Mouse (Mus musculus): ENCODE data around the gene Crhr2. TPM values are rescaled to one million over a fixed set of nuclear protein-coding genes. Genes with fewer than 3 reads are reported as not detected.

The Crhr2 gene
- total and polyA plus RNA-seq, 3 experiments, result not detected

GRCm38 (mm10) chr6:55043206-55043605, 89.6 kb downstream of the Crhr2 start:
- peaks cover 26 to 55% of the 10 kb centered on the region in 2 experiments for H3K4me1 ChIP-seq (ENCODE audit: control insufficient read depth in 1 of 2, insufficient read depth in 2 of 2)
- H3K4me3 ChIP-seq (replicated peaks in 1 of 3; ENCODE audit: low read depth in 2 of 3, low read length in 2 of 3, poor library complexity in 1 of 3), result no peak overlapping the region
- dilution Hi-C loops (cut with MboI; ENCODE audit: extremely low pct_ligation_motif_present, extremely low pct_unique_long_range_greater_than_20kb, low sequenced_read_pairs), result no loop called here
- no peak for DNase-seq (ENCODE audit: extremely low read depth)
- no peaks in the 10 kb centered on the region for H3K27me3 ChIP-seq (replicated peaks)
- peaks cover 98% of the 10 kb centered on the region for H3K79me2 ChIP-seq (replicated peaks; ENCODE audit: control insufficient read depth, extremely low read depth, insufficient read depth, poor library complexity, severe bottlenecking)
- no peak overlapping the region for H3K4me2 ChIP-seq (ENCODE audit: insufficient read depth, low read depth, poor library complexity, severe bottlenecking)
- H3K9ac ChIP-seq (ENCODE audit: insufficient read depth, low read depth), result no peak overlapping the region
- TF ChIP-seq RAD21 (IDR thresholded peaks at IDR 0.05; ENCODE audit: low read depth, low read length), result no peak
- TF ChIP-seq MAZ (IDR thresholded peaks at IDR 0.05; ENCODE audit: low read depth, low read length), result no peak
- no peak for TF ChIP-seq MAFK (IDR thresholded peaks at IDR 0.05; ENCODE audit: insufficient replicate concordance, low read length)
- TF ChIP-seq POLR2A (IDR thresholded peaks at IDR 0.05; ENCODE audit: low read depth, low read length), result no peak
- no peak for TF ChIP-seq JUN (IDR thresholded peaks at IDR 0.05; ENCODE audit: insufficient read depth, low read depth, low read length)
- TF ChIP-seq MAX (IDR thresholded peaks at IDR 0.05; ENCODE audit: low read length), result no peak
- no peak for TF ChIP-seq NRF1 (IDR thresholded peaks at IDR 0.05; ENCODE audit: low read depth, low read length)
- no peak for TF ChIP-seq CTCF (conservative IDR thresholded peaks at IDR 0.05 in 1 of 2, IDR thresholded peaks at IDR 0.05 in 1 of 2; ENCODE audit: low read depth in 2 of 2, low read length in 2 of 2)
- no peak for TF ChIP-seq HCFC1 (IDR thresholded peaks at IDR 0.05; ENCODE audit: low read depth, low read length)
- TF ChIP-seq MXI1 (IDR thresholded peaks at IDR 0.05; ENCODE audit: low read depth, low read length), result no peak
- no peak for TF ChIP-seq KAT2A (IDR thresholded peaks at IDR 0.05; ENCODE audit: insufficient replicate concordance, low read length)
- TF ChIP-seq NELFE (IDR thresholded peaks at IDR 0.05; ENCODE audit: low read depth, low read length), result no peak
- peaks cover 31 to 67% of the 10 kb centered on the region in 2 experiments for H3K36me3 ChIP-seq (replicated peaks in 1 of 2; ENCODE audit: control insufficient read depth in 1 of 2, insufficient read depth in 1 of 2, low read length in 1 of 2)
- H3K9me3 ChIP-seq (replicated peaks; ENCODE audit: low read length), result no peaks in the 10 kb centered on the region
- in situ Hi-C loops (cut with MboI; ENCODE audit: low pct_ligation_motif_present, low pct_unique_long_range_greater_than_20kb, low sequenced_read_pairs), result no loop called here
- no peak overlapping the region for H3K27ac ChIP-seq (ENCODE audit: insufficient read depth, low read depth)

Other genes starting within 250 kb of the Crhr2 start
- 0.08 and 0.30 TPM in 2 replicates for gene Nod1, start 160.4 kb downstream of the Crhr2 start, total RNA-seq (2012; rRNA removed)
- gene Nod1, start 160.4 kb downstream of the Crhr2 start, total RNA-seq (2014; rRNA removed), result 0.41 and 0.46 TPM in 2 replicates
- 0.29 and 0.40 TPM in 2 replicates for gene Nod1, start 160.4 kb downstream of the Crhr2 start, polyA plus RNA-seq (2012; ENCODE audit: insufficient read length, low read depth)
- gene Ggct, start 140.1 kb downstream of the Crhr2 start, total RNA-seq (2012; rRNA removed), result 9.8 and 12.3 TPM in 2 replicates
- gene Ggct, start 140.1 kb downstream of the Crhr2 start, total RNA-seq (2014; rRNA removed), result 12.0 and 12.7 TPM in 2 replicates
- gene Ggct, start 140.1 kb downstream of the Crhr2 start, polyA plus RNA-seq (2012; ENCODE audit: insufficient read length, low read depth), result 24.5 and 31.8 TPM in 2 replicates
- gene Gars, start 95.0 kb downstream of the Crhr2 start, total RNA-seq (2012; rRNA removed), result 238 and 329 TPM in 2 replicates
- gene Gars, start 95.0 kb downstream of the Crhr2 start, total RNA-seq (2014; rRNA removed), result 432 and 457 TPM in 2 replicates
- gene Gars, start 95.0 kb downstream of the Crhr2 start, polyA plus RNA-seq (2012; ENCODE audit: insufficient read length, low read depth), result 341 and 354 TPM in 2 replicates
- not detected in 2 replicates for gene Inmt, start 42.0 kb upstream of the Crhr2 start, total RNA-seq (2012; rRNA removed)
- gene Inmt, start 42.0 kb upstream of the Crhr2 start, total RNA-seq (2014; rRNA removed), result not detected in 2 replicates
- gene Inmt, start 42.0 kb upstream of the Crhr2 start, polyA plus RNA-seq (2012; ENCODE audit: insufficient read length, low read depth), result not detected in 2 replicates
- gene Mindy4, start 70.4 kb upstream of the Crhr2 start, total RNA-seq (2012; rRNA removed), result not detected in 2 replicates
- gene Mindy4, start 70.4 kb upstream of the Crhr2 start, total RNA-seq (2014; rRNA removed), result not detected in 2 replicates
- gene Mindy4, start 70.4 kb upstream of the Crhr2 start, polyA plus RNA-seq (2012; ENCODE audit: insufficient read length, low read depth), result not detected in 2 replicates
- gene Aqp1, start 203.4 kb upstream of the Crhr2 start, total RNA-seq (2012; rRNA removed), result not detected in 2 replicates
- not detected in 2 replicates for gene Aqp1, start 203.4 kb upstream of the Crhr2 start, total RNA-seq (2014; rRNA removed)
- not detected in 2 replicates for gene Aqp1, start 203.4 kb upstream of the Crhr2 start, polyA plus RNA-seq (2012; ENCODE audit: insufficient read length, low read depth)
- not detected in 2 replicates for gene Ghrhr, start 243.3 kb upstream of the Crhr2 start, total RNA-seq (2012; rRNA removed)
- gene Ghrhr, start 243.3 kb upstream of the Crhr2 start, total RNA-seq (2014; rRNA removed), result not detected in 2 replicates
- gene Ghrhr, start 243.3 kb upstream of the Crhr2 start, polyA plus RNA-seq (2012; ENCODE audit: insufficient read length, low read depth), result not detected in 2 replicates

Data from CH12.LX (cell line).